ENCODE assay signal across 7 mouse cellular contexts in the genomic region with DNA sequence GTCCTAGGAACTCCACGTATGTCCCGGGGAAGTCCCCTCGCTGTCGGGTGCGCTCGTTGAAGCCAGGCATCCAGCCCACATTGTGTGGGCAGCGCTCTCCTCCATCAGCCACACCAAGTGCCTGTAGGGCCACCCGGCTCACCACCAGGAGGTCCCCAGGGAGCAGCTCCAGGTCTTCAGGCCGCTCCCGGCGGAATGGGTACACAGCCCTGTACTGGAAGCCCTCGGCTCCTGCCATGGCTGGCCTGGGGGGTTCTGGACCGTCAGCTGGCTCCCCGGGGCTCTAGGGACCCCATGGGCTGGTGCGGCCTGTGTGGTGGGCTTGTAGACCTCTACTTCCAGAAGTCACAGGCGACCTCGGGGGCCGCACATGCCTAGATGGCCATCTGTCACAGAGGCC. TPM values are rescaled to one million over a fixed set of nuclear protein-coding genes. Genes with fewer than 3 reads are reported as not detected.
DNase-seq lines count a peak whose midpoint lies in the region; ATAC-seq lines count a peak whose summit lies in the region.

No protein-coding gene starts in this region.

- H3K9me3 ChIP-seq in heart, embryonic 16.5 days (replicated peaks; ENCODE audit: control insufficient read depth, low read length): no peaks in the 10 kb centered on the region
- no peaks in the 10 kb centered on the region for H3K9me3 ChIP-seq in forebrain, embryonic 14.5 days (replicated peaks; ENCODE audit: control insufficient read depth, low read length)
- no peaks in the 10 kb centered on the region for H3K9me3 ChIP-seq in midbrain, embryonic 12.5 days

- no peak for DNase-seq in heart, adult 18-20 months
- DNase-seq in MN1 (ENCODE audit: low spot score): peak; percentile 70
- DNase-seq in forebrain, embryonic 14.5 days (ENCODE audit: low spot score): no peak
- DNase-seq in Muller cell, postnatal 12 days (ENCODE audit: inconsistent ontology term): no peak
- DNase-seq in urinary bladder, postnatal 14 days (ENCODE audit: low spot score): no peak

- no peaks in the 10 kb centered on the region for H3K27me3 ChIP-seq in heart, embryonic 16.5 days (ENCODE audit: control insufficient read depth, insufficient read depth, low read length)
- no peaks in the 10 kb centered on the region for H3K27me3 ChIP-seq in forebrain, embryonic 14.5 days (replicated peaks; ENCODE audit: control insufficient read depth, insufficient read depth, low read length)
- 0 out of 2 replicates have a peak, but pooled peaks cover 8% of the 10 kb centered on the region for H3K27me3 ChIP-seq in midbrain, embryonic 12.5 days

- 95% methylated on average over 18 of the region's 18 CpGs for WGBS in heart, embryonic 16.5 days
- WGBS in forebrain, embryonic 14.5 days: 95% methylated on average over 18 of the region's 18 CpGs
- WGBS in midbrain, embryonic 12.5 days: 93% methylated on average over 18 of the region's 18 CpGs

- peaks cover 34% of the 10 kb centered on the region for H3K4me1 ChIP-seq in heart, embryonic 16.5 days (ENCODE audit: control insufficient read depth, insufficient read depth, low read length)
- H3K4me1 ChIP-seq in forebrain, embryonic 14.5 days (ENCODE audit: control insufficient read depth, insufficient read depth, low read length): peaks cover 35% of the 10 kb centered on the region
- H3K4me1 ChIP-seq in midbrain, embryonic 12.5 days: peaks cover 38% of the 10 kb centered on the region

- H3K9ac ChIP-seq in heart, embryonic 16.5 days (ENCODE audit: low read length): peak overlapping the region; percentile 52; the same call in 1 of the 2 replicates
- H3K9ac ChIP-seq in forebrain, embryonic 14.5 days (ENCODE audit: low read length): peak overlapping the region; percentile 98; the same call in 1 of the 2 replicates
- peak overlapping the region; percentile 43 for H3K9ac ChIP-seq in midbrain, embryonic 12.5 days (replicated peaks)

- no peak overlapping the region for H3K4me2 ChIP-seq in heart, embryonic 16.5 days (ENCODE audit: low read depth, low read length)
- H3K4me2 ChIP-seq in forebrain, embryonic 14.5 days (ENCODE audit: low read length): peak overlapping the region; percentile 74
- H3K4me2 ChIP-seq in midbrain, embryonic 12.5 days (replicated peaks): 0 out of 2 replicates have a peak overlapping the region, but pooled peaks have one; percentile 91

- peaks cover 22% of the 10 kb centered on the region for H3K36me3 ChIP-seq in heart, embryonic 16.5 days (ENCODE audit: control insufficient read depth, insufficient read depth)
- H3K36me3 ChIP-seq in forebrain, embryonic 14.5 days (ENCODE audit: control insufficient read depth, insufficient read depth, low read length): peaks cover 65% of the 10 kb centered on the region
- peaks cover 66% of the 10 kb centered on the region for H3K36me3 ChIP-seq in midbrain, embryonic 12.5 days

- ATAC-seq in heart, embryonic 16.5 days (replicated peaks; ENCODE audit: extremely low read depth, insufficient read depth, low FRiP score): no peak
- no peak for ATAC-seq in forebrain, embryonic 14.5 days
- no peak for ATAC-seq in midbrain, embryonic 12.5 days (ENCODE audit: low FRiP score, low read depth)

- H3K27ac ChIP-seq in heart, embryonic 16.5 days (ENCODE audit: low read length): no peak overlapping the region
- H3K27ac ChIP-seq in forebrain, embryonic 14.5 days (ENCODE audit: low read depth, low read length): peak overlapping the region; percentile 77; the same call in 1 of the 2 replicates
- H3K27ac ChIP-seq in midbrain, embryonic 12.5 days (replicated peaks): no peak overlapping the region

- no peak overlapping the region for H3K4me3 ChIP-seq in heart, embryonic 16.5 days (ENCODE audit: low read length)
- H3K4me3 ChIP-seq in forebrain, embryonic 14.5 days (ENCODE audit: low read depth, low read length): no peak overlapping the region
- H3K4me3 ChIP-seq in midbrain, embryonic 12.5 days: no peak overlapping the region

RNA-seq across cellular contexts. Expression of a gene that starts 1.8 kb away (rescaled TPM):
- polyA plus RNA-seq in heart, embryonic 16.5 days (2015; fragmentation: Nextera tagmentation; extraction: Ambion mirVana): 42.1 and 43.3 TPM in 2 replicates
- total RNA-seq in heart, adult 18-20 months (2021): 10 to 100 TPM; 19.7 to 21.4 TPM
- polyA plus RNA-seq in forebrain, embryonic 14.5 days (2014; fragmentation: Nextera tagmentation; extraction: Ambion mirVana): 57.9 and 84.9 TPM in 2 replicates
- polyA plus RNA-seq in midbrain, embryonic 12.5 days (2016; fragmentation: Nextera tagmentation; extraction: Ambion mirVana): 73.4 and 74.6 TPM in 2 replicates

RNA-seq across cellular contexts. Expression of a gene that starts 14.0 kb away (rescaled TPM):
- 44.0 and 50.5 TPM in 2 replicates for polyA plus RNA-seq in heart, embryonic 16.5 days (2015; fragmentation: Nextera tagmentation; extraction: Ambion mirVana)
- 10 to 100 TPM; 26.9 to 27.5 TPM for total RNA-seq in heart, adult 18-20 months (2021)
- 52.3 and 60.8 TPM in 2 replicates for polyA plus RNA-seq in forebrain, embryonic 14.5 days (2014; fragmentation: Nextera tagmentation; extraction: Ambion mirVana)
- polyA plus RNA-seq in midbrain, embryonic 12.5 days (2016; fragmentation: Nextera tagmentation; extraction: Ambion mirVana): 35.4 and 37.3 TPM in 2 replicates

RNA-seq across cellular contexts. Expression of a gene that starts 20.3 kb away (rescaled TPM):
- 29.1 and 30.0 TPM in 2 replicates for polyA plus RNA-seq in heart, embryonic 16.5 days (2015; fragmentation: Nextera tagmentation; extraction: Ambion mirVana)
- 10 to 100 TPM; 40.3 to 49.2 TPM for total RNA-seq in heart, adult 18-20 months (2021)
- 330 and 371 TPM in 2 replicates for polyA plus RNA-seq in forebrain, embryonic 14.5 days (2014; fragmentation: Nextera tagmentation; extraction: Ambion mirVana)
- polyA plus RNA-seq in midbrain, embryonic 12.5 days (2016; fragmentation: Nextera tagmentation; extraction: Ambion mirVana): 98.9 and 102 TPM in 2 replicates

RNA-seq across cellular contexts. Expression of a gene that starts 30.1 kb away (rescaled TPM):
- 7.3 and 9.3 TPM in 2 replicates for polyA plus RNA-seq in heart, embryonic 16.5 days (2015; fragmentation: Nextera tagmentation; extraction: Ambion mirVana)
- total RNA-seq in heart, adult 18-20 months (2021): 1 to 10 TPM; 6.8 to 9.8 TPM
- polyA plus RNA-seq in forebrain, embryonic 14.5 days (2014; fragmentation: Nextera tagmentation; extraction: Ambion mirVana): 15.5 and 18.6 TPM in 2 replicates
- polyA plus RNA-seq in midbrain, embryonic 12.5 days (2016; fragmentation: Nextera tagmentation; extraction: Ambion mirVana): 17.1 and 18.0 TPM in 2 replicates

RNA-seq across cellular contexts. Expression of a gene that starts 33.5 kb away (rescaled TPM):
- 0.77 and 1.6 TPM in 2 replicates for polyA plus RNA-seq in heart, embryonic 16.5 days (2015; fragmentation: Nextera tagmentation; extraction: Ambion mirVana)
- total RNA-seq in heart, adult 18-20 months (2021): under 1 TPM; 0.15 to 0.31 TPM
- 0.22 TPM in 1 of 2 replicates, not detected in the other for polyA plus RNA-seq in forebrain, embryonic 14.5 days (2014; fragmentation: Nextera tagmentation; extraction: Ambion mirVana)
- 0.08 TPM in 1 of 2 replicates, not detected in the other for polyA plus RNA-seq in midbrain, embryonic 12.5 days (2016; fragmentation: Nextera tagmentation; extraction: Ambion mirVana)

Comparison
In these comparisons a context has a peak if more than half of its experiments do, and no peak if none do; other contexts are left out.
1. H3K9ac ChIP-seq: peak in every context shown above with its lines; median percentile 98 in forebrain, embryonic 14.5 days; 52 in heart, embryonic 16.5 days; 43 in midbrain, embryonic 12.5 days.